Mouse (Mus musculus): ENCODE results near the gene Espn. TPM values are rescaled to one million over a fixed set of nuclear protein-coding genes. Genes with fewer than 3 reads are reported as not detected.

Espn gene
- total and polyA plus RNA-seq, 3 experiments, result 5.0 to 19.6 TPM; not detected in 1

DNA sequence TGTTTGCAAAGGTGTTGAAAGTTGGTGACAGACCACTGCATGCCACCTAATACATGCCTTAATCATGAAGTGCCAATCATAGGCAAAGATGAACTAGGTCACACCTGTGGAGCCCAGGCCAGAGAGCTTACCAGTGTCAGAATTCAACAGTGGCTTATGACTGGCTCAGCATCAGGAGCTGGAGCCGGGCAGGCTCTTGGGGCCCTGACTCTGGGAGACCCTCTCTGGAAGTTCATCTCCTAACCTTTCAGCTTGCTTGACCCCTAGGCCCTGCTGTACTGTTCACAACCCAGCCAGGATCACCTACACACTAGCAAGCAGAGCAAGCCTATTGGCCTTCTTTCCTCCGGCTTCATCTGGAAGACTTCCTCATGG, 15.3 kb downstream of the Espn start:
- Histone ChIP-seq H3K27me3 (ENCODE audit: control insufficient read depth in 1 of 2, insufficient read depth in 2 of 2, low read length in 2 of 2) (no peaks in the 10 kb centered on the region), H3K36me3 (ENCODE audit: control insufficient read depth in 1 of 2, insufficient read depth in 2 of 2, low read length in 2 of 2) (no peaks in the 10 kb centered on the region; a peak in 1 of 4 replicates), H3K4me1 (ENCODE audit: control insufficient read depth in 1 of 2, insufficient read depth in 2 of 2, low read length in 2 of 2) (peaks cover 0 to 9% of the 10 kb centered on the region in 2 experiments; a peak in 2 of 4 replicates), H3K79me2 (ENCODE audit: control insufficient read depth, insufficient read depth, low read length, poor library complexity) (no peaks in the 10 kb centered on the region), H3K9me3 (replicated peaks; ENCODE audit: insufficient read depth, low read length) (no peaks in the 10 kb centered on the region), H3K27ac (ENCODE audit: control insufficient read depth, low read depth, low read length) (no peak overlapping the region), H3K4me3 (ENCODE audit: control insufficient read depth in 1 of 2, insufficient read depth in 1 of 2, low read depth in 2 of 2, low read length in 2 of 2) (no peak overlapping the region), H3K9ac (ENCODE audit: control insufficient read depth, low read depth, low read length, poor library complexity, severe bottlenecking) (no peak overlapping the region)
- DNase-seq (ENCODE audit: low read depth, low spot score), result no peak
- TF ChIP-seq CTCF (IDR thresholded peaks at IDR 0.05 in 2 of 3, conservative IDR thresholded peaks at IDR 0.05 in 1 of 3; ENCODE audit: control insufficient read depth in 1 of 3, insufficient read depth in 1 of 3, low read depth in 2 of 3, low read length in 3 of 3, poor library complexity in 1 of 3, severe bottlenecking in 1 of 3) (0 out of 6 replicates have a peak, but pooled peaks of 1 of the 3 experiments have one; percentile 2), UBTF (IDR thresholded peaks at IDR 0.05; ENCODE audit: borderline replicate concordance, insufficient read depth, low read depth, low read length) (no peak)

- H3K9ac ChIP-seq (ENCODE audit: control insufficient read depth, low read depth, low read length, poor library complexity, severe bottlenecking), result no peak overlapping the region
- H3K4me3 ChIP-seq (ENCODE audit: control insufficient read depth in 1 of 2, insufficient read depth in 1 of 2, low read depth in 2 of 2, low read length in 2 of 2), result no peak overlapping the region
- no peak overlapping the region for H3K27ac ChIP-seq (ENCODE audit: control insufficient read depth, low read depth, low read length)
- no peaks in the 10 kb centered on the region; the same call in 1 of the 2 replicates for H3K79me2 ChIP-seq (ENCODE audit: control insufficient read depth, insufficient read depth, low read length, poor library complexity)
- no peaks in the 10 kb centered on the region for H3K9me3 ChIP-seq (replicated peaks; ENCODE audit: insufficient read depth, low read length)
- TF ChIP-seq CHD1 (IDR thresholded peaks at IDR 0.05; ENCODE audit: low read depth, low read length) (no peak), MAZ (IDR thresholded peaks at IDR 0.05; ENCODE audit: low read depth, low read length) (peak; percentile 63), ZNF384 (IDR thresholded peaks at IDR 0.05; ENCODE audit: low read depth, low read length) (no peak), MYC (IDR thresholded peaks at IDR 0.05; ENCODE audit: low read depth, low read length) (no peak), CTCF (IDR thresholded peaks at IDR 0.05 in 2 of 3, conservative IDR thresholded peaks at IDR 0.05 in 1 of 3; ENCODE audit: control insufficient read depth in 1 of 3, insufficient read depth in 1 of 3, low read depth in 2 of 3, low read length in 3 of 3, poor library complexity in 1 of 3, severe bottlenecking in 1 of 3) (peak; percentile 71 to 91 (median 82)), SMC3 (IDR thresholded peaks at IDR 0.05; ENCODE audit: low read depth, low read length) (no peak), CHD2 (IDR thresholded peaks at IDR 0.05; ENCODE audit: low read length) (no peak), MAX (IDR thresholded peaks at IDR 0.05; ENCODE audit: low read length) (no peak)
- DNase-seq (ENCODE audit: low read depth, low spot score), result peak; percentile 65
- H3K27me3 ChIP-seq (ENCODE audit: control insufficient read depth in 1 of 2, insufficient read depth in 2 of 2, low read length in 2 of 2), result no peaks in the 10 kb centered on the region
- H3K36me3 ChIP-seq (ENCODE audit: control insufficient read depth in 1 of 2, insufficient read depth in 2 of 2, low read length in 2 of 2), result no peaks in the 10 kb centered on the region; a peak in 1 of 4 replicates
- peaks cover 0 to 9% of the 10 kb centered on the region in 2 experiments; a peak in 2 of 4 replicates for H3K4me1 ChIP-seq (ENCODE audit: control insufficient read depth in 1 of 2, insufficient read depth in 2 of 2, low read length in 2 of 2)
Measured at GRCm38 (mm10) chr4:152136112-152136875, 15.9 kb downstream of the Espn start.

GRCm38 (mm10) chr4:152135363-152135762, 16.8 kb downstream of the Espn start:
- Histone ChIP-seq H3K27me3 (ENCODE audit: control insufficient read depth in 1 of 2, insufficient read depth in 2 of 2, low read length in 2 of 2) (no peaks in the 10 kb centered on the region), H3K36me3 (ENCODE audit: control insufficient read depth in 1 of 2, insufficient read depth in 2 of 2, low read length in 2 of 2) (no peaks in the 10 kb centered on the region; a peak in 1 of 4 replicates), H3K79me2 (ENCODE audit: control insufficient read depth, insufficient read depth, low read length, poor library complexity) (no peaks in the 10 kb centered on the region; the same call in 1 of the 2 replicates), H3K9ac (ENCODE audit: control insufficient read depth, low read depth, low read length, poor library complexity, severe bottlenecking) (no peak overlapping the region), H3K27ac (ENCODE audit: control insufficient read depth, low read depth, low read length) (no peak overlapping the region), H3K9me3 (replicated peaks; ENCODE audit: insufficient read depth, low read length) (no peaks in the 10 kb centered on the region), H3K4me1 (ENCODE audit: control insufficient read depth in 1 of 2, insufficient read depth in 2 of 2, low read length in 2 of 2) (peaks cover 0 to 9% of the 10 kb centered on the region in 2 experiments; a peak in 2 of 4 replicates), H3K4me3 (ENCODE audit: control insufficient read depth in 1 of 2, insufficient read depth in 1 of 2, low read depth in 2 of 2, low read length in 2 of 2) (no peak overlapping the region)
- TF ChIP-seq SMC3 (IDR thresholded peaks at IDR 0.05; ENCODE audit: low read depth, low read length) (no peak), ZNF384 (IDR thresholded peaks at IDR 0.05; ENCODE audit: low read depth, low read length) (no peak), RCOR1 (IDR thresholded peaks at IDR 0.05; ENCODE audit: low read depth, low read length) (no peak), TAL1 (IDR thresholded peaks at IDR 0.05; ENCODE audit: low read length) (no peak)
- no peak for DNase-seq (ENCODE audit: low read depth, low spot score)

Measured in MEL (cell line).